Mouse (Mus musculus) skeletal muscle tissue, adult 2 months (tissue): Measurements from ENCODE around the gene Slc6a2.
A peak's percentile ranks its signal among the peaks of the same experiment; 100 is the strongest.

Source experiments
- DNase-seq: peaks from one replicate; pipeline ENCODE4 v3.0.0-alpha.2; 2012; ENCODE audit warnings: low read depth, low spot score

The Slc6a2 gene

GRCm38 (mm10) chr8:92959779-92960178 is at the start of gene Slc6a2:
Gene Slc6a2, plus strand, starts transcription at chr8:92960079.
- no peak for DNase-seq

GRCm38 (mm10) chr8:92911477-92911876 is 48.4 kb upstream of the Slc6a2 start:
- no peak for DNase-seq

DNA sequence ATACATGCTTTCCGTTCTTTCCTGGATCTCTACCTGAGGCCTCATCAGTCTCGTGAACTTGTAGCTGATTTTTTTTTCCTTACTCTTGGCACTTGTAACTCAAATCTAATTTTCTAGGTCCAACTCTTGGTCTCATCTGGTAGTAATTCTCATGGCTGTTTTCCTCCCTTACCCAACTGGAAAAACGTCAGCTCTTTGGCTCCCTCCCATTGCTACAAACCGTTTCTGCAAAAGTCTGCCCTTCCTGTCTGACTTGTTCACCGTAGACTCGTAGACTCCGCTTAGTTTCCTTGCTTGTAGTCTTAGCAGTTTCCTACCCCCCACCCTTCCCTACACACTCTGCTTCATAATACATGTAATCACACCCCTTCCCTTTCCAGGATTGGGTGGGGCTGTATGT is 46.5 kb upstream of the Slc6a2 start:
- peak; percentile 56 for DNase-seq

DNA sequence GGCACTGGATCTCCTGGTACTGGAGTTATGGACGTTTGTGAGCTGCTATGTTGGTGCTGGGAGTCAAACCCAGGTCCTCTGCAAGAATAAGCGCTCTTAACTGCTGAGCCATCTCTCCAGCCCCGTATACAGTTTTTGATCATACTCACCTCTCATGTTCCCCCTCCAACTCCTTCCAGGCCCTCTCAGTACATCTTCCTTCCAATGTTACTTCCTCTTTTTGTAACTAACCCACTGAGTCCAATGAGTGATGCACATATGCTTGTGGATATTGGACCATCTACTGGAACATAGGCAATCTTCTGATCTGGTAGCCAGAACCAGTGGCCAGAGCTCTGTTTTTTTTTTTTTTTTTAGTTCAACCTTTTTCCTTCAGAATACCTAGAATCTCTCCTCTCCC is 43.8 kb upstream of the Slc6a2 start:
- DNase-seq: no peak

DNA sequence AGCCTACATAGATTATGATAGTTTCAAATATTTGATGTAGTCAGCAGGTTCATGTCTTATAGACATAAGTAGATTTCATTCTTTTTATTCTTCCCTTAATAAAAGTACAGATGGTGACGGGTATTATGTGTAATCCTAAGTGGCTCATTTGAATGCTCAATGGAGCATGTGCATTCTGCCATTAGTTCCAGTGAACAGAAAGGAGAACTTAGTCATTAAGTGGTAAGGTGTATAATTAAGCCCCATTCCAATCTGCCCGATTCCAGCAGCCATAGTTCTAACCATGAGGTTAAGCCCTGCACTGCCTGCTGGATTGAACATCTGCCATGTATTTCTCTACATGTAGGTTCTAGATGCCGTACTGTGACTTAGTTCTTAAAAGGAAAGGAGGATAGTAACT is 38.1 kb upstream of the Slc6a2 start:
- no peak for DNase-seq

DNA sequence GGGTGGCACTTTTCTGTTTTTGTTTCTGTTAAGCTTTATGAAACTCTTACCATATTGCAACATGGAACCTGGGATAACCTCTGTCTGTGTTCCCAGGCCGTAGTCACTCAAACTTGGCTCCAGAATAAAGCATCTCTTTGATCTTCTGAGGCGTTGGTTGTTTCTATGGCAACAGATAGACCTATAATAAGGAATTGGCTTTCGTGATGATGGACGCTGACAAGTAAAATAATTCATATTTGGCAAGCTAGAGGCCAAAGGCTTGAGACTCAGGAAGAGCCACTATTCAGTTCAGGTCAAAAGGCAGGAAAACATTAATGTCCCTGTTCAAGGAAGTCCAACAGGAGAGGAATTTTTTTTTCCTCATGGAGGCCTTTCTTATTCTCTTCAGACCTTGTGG is 30.9 kb upstream of the Slc6a2 start:
- no peak for DNase-seq

DNA sequence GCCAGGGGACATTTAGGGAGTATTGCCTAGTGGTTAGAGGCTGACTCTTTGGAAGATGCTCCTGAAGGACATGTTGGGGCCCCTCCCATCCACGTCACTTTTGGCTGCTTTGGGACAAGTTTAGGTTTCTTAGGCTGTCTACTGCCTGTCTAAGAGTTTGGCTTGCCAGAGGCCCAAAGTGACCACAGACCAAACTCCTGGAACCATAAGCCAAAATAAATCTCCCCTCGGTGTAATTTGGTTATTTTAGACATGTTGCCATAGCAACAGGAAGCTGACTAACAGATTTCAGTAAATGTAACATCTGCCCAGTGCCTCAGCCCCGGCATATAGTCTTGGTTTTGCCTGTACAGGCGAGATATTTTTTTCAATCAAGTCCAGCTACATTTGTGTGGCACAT is 21.8 kb upstream of the Slc6a2 start:
- no peak for DNase-seq

GRCm38 (mm10) chr8:92949071-92949470 is 10.8 kb upstream of the Slc6a2 start:
- no peak for DNase-seq

- DNase-seq: no peak
Measured at GRCm38 (mm10) chr8:92950639-92951371, 9.1 kb upstream of the Slc6a2 start.

DNA sequence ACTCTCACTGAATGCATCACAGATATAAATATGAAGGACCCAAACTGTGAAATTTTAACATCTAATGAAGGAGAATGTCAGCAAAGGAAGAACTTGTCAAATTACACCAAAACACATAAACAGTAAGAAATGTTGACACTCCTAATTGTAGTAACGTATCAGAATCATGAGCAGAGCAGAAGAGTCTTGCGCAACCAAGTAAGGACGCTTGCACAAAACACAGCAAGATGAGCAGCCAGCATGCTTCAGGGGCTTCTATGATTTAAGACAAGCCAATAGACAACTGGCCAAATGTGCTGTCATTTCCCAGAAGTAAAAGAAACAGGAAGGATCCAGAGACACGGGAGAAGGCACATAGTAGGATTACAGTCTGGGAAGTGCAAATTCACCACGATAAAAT is 5.8 kb upstream of the Slc6a2 start:
- no peak for DNase-seq

DNA sequence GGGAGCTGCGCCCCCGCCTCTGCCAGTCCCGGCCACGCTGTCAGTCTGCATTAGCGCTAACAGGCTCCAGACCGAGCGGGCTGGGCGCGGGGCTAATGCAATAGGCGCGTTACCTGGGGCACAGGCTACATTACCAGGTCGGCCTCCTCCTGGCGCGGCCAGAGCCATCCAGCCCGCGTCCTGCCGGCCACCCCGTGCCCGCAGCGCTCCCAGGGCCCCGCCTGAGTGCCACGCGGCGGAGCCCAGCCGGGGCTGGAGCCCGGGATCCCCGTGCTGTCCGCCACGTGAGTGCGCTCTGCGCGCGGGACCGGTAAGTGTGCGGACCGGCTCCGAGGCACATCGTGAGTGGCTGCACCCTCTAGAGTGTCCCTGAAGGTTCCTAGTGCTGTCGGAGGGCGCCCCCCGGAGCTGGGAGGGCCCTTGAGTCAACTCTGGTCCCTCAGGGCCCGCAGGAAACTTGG is 602 bp downstream of the Slc6a2 start:
- no peak for DNase-seq

DNA sequence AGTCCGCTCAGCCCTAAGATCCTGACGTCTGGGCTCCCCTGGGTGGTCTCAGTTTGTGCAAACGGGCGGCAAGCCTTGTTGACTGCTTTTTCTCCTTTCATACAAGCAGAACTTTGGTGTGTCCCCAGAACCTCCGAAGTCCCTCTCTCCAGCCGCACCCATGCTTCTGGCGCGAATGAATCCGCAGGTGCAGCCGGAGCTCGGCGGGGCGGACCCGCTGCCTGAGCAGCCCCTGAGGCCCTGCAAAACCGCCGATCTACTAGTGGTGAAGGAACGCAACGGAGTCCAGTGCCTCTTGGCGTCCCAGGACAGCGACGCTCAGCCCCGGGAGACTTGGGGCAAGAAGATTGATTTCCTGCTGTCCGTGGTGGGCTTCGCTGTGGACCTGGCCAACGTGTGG is 1.2 kb downstream of the Slc6a2 start:
- no peak for DNase-seq

DNA sequence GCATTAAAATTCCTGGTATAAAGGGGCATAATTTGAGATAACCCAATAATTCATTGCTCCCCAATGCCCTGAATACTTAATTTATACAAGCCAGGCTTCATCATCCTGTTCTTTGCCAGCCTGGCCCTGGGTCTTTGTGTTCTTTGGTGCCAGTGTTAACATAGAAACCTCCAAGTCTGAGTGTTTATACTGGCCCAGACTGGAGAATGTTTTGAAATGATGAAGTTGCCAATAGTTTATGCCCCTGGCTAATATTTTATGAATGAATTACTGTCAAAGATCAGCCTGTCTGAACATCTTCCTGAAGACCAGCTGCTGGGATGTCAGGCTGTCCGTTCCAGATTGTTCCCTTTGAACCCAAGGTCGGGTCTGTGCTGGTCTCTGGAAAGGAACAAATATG is 4.7 kb downstream of the Slc6a2 start:
- DNase-seq: no peak

- DNase-seq: peak; percentile 74
Measured at GRCm38 (mm10) chr8:92972949-92973348, 13.1 kb downstream of the Slc6a2 start.

DNA sequence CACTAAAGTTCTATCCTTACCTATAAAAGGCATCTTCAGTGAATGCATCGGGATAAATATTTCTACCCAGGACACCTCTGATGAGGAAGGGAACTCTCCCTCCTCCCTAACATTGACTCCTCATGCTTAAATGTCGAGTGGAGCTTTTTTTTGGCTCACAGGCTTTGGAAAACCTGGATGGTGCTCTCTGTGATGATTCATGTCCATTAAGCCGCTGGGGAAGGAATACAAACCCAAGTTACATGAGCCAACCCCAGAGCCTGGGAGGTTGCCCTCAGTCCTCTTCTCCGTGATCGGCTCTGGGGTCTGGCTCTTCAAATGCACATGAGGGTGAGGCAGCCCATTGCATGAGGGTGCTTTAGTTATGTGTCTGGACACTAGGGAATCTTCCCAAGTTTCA is 16.8 kb downstream of the Slc6a2 start:
- DNase-seq: peak; percentile 43

GRCm38 (mm10) chr8:92982491-92982890 is 22.6 kb downstream of the Slc6a2 start:
- no peak for DNase-seq

- DNase-seq: peak; percentile 48
Measured at GRCm38 (mm10) chr8:92984376-92984775, 24.5 kb downstream of the Slc6a2 start.

DNA sequence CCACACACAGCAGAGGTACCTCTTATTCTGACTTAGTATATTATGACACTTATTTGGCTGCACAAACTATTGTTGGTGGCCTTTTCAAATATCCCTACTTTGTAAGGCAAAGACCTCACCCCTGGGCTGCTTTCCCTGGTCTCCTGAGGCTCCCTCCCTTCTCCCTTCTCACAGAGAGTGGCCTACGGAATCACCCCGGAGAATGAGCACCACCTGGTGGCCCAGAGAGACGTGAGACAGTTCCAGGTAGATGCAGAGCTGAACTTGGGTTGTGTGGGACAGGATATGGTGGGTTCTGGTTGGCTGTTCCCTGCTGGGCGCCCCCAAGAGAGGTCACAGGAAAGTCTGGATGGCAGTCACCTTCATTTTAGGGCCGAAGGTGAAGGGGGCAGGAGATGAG is 37.0 kb downstream of the Slc6a2 start:
- DNase-seq: no peak

DNA sequence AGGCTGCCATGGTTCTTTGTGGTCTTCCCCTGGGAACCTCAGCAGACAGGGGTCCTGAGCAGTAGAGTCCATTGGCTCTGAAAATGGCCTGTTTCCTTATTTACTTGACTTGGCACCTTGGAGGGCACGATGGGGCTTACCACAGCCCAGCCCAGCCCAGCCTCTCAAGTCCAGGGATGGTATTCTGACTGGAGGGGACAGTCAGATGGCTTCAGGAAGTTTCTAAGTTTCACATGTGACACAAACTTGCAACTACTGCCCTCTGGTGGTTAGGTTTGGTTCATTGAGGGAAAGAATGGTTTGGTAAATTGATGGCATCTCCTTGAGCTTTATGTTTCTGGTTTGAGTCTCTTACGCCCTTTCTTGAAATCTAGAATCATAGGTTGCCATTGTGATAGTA is 38.7 kb downstream of the Slc6a2 start:
- DNase-seq: peak; percentile 37

DNA sequence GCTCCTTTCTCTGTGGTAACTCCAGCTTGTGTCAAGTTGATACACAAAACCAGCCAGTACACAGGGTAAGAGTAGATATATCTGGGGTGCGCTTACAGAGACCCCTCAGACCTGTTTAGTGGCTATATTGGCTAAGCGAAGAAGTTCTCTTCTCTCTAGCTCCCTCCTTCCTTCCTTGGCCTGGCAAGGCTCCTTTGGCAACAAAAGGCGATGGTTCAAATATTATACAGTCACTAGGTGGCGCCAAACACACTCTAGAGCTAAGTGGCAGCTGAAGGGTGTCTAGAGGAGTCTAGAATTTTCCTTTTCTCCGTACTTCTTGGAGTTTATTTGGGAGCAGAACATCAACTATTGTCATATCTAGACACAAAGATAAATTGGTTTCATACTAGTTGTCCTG is 50.4 kb downstream of the Slc6a2 start:
- peak; percentile 17 for DNase-seq

DNA sequence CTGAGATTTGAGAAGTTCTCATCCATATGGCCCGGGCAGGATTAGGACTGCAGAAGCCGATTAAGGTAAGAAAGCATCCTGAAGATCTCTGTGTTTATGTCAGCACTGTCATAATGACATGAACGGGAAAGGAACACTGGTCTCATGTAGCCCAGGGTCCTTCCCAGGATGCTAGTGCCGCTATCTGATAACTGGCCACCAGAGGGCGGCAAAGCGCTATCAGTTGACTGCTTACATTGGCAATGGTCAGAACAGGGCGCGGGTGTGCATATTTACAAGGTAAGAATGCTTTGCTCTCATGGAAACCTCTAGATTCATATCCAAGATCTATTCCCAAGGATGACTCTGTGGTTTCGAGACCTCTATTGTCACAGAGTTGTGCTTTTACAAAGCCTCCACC is 51.6 kb downstream of the Slc6a2 start:
- peak; percentile 44 for DNase-seq

- no peak for DNase-seq
Measured at GRCm38 (mm10) chr8:93012226-93012625, 52.3 kb downstream of the Slc6a2 start.

DNA sequence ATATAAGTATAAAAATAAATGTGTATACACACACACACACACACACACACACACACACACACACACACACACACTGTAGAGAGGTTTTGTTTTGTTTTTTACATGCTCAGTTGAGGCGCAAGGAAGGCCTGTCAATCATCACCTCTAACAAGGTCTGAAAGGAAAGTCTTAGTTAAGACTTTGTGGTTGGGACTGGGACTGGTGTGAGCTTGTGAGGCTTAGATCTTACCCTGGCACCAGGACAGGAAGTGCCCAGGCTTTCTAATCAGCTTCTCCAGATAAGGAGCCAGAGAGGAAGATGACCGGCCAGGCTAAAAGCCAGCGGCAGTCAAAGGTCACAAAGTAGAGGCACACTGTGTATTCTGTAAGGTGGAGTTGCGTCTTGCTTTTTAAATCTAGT is 54.4 kb downstream of the Slc6a2 start:
- DNase-seq: no peak

DNA sequence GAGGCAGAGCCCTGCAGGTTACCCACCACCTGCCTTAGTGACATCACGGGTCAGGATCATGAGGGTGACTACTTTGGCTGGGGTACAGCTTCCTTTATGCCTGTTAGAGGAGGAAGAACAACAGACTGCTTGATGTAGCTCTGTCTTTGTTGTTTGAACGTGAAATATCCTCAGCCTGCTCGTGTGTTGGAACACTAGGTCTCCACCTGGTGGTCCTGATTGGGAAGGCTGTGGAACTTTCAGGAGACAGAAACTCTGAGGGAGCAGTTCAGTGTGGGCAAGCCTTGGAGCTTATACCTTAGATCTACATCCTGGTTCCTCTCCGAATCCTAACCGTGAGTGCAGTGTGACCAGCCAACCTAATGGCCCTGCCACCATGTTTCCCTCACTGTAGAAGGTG is 61.9 kb downstream of the Slc6a2 start:
- DNase-seq: no peak
